Mouse (Mus musculus) hindbrain, embryonic 11.5 days (tissue): ENCODE data around the gene Hspb1. TPM values are rescaled to one million over a fixed set of nuclear protein-coding genes. Genes with fewer than 3 reads are reported as not detected.

Source experiments
- ATAC-seq: fragments of 200-750 bp; cut with Nextera tagmentation; 2 replicates; pipeline ENCODE4 v1.8.0; 2017; ENCODE audit warnings: mild to moderate bottlenecking, moderate TSS enrichment, moderate library complexity; ENCODE audit not compliant: low FRiP score
- DNase-seq: peaks from one replicate; pipeline ENCODE4 v3.0.0-alpha.2; 2015; ENCODE audit warnings: low spot score
- H3K27ac ChIP-seq: fragments of 300-500 bp; sonication (generic); 2 replicates; pipeline ENCODE4 v1.5.1; 2014; ENCODE audit warnings: mild to moderate bottlenecking, low read depth, low read length
- H3K27me3 ChIP-seq: fragments of 300-500 bp; sonication (generic); 2 replicates; pipeline ENCODE4 v1.6.1; 2014; ENCODE audit warnings: mild to moderate bottlenecking, low read length, moderate library complexity, mixed read lengths; ENCODE audit not compliant: control insufficient read depth, insufficient read depth
- H3K36me3 ChIP-seq: fragments of 300-500 bp; sonication (generic); 2 replicates; pipeline ENCODE4 v1.6.1; 2014; ENCODE audit warnings: mild to moderate bottlenecking, low read length, moderate library complexity, mixed read lengths; ENCODE audit not compliant: control insufficient read depth, insufficient read depth
- H3K4me1 ChIP-seq: fragments of 300-500 bp; sonication (generic); replicated peaks from 2 replicates; pipeline ENCODE4 v1.6.1; 2014; ENCODE audit warnings: low read length, mixed read lengths; ENCODE audit not compliant: control insufficient read depth, insufficient read depth
- H3K4me2 ChIP-seq: fragments of 300-500 bp; sonication (generic); replicated peaks from 2 replicates; pipeline ENCODE4 v1.6.1; 2014; ENCODE audit warnings: mild to moderate bottlenecking, low read depth, low read length
- H3K4me3 ChIP-seq: fragments of 300-500 bp; sonication (generic); 2 replicates; pipeline ENCODE4 v1.5.1; 2014; ENCODE audit warnings: low read depth, low read length
- H3K9ac ChIP-seq: fragments of 300-500 bp; sonication (generic); 2 replicates; pipeline ENCODE4 v1.6.1; 2014; ENCODE audit warnings: low read depth, low read length
- H3K9me3 ChIP-seq: fragments of 300-500 bp; sonication (generic); 2 replicates; pipeline ENCODE4 v1.6.1; 2016; ENCODE audit warnings: low read length; ENCODE audit not compliant: control insufficient read depth
- WGBS: fragments of 180-500 bp; shearing (Covaris S2); extraction: QIAGEN DNeasy Blood & Tissue Kit; methylation state at CpG from one replicate; pipeline ENCODE4 v1.1.7; 2014; 5-methylcytosine and 5-hydroxymethylcytosine counted together
- polyA plus RNA-seq: library from polyadenylated mRNA; unstranded; fragments of >200 nt; fragmentation: Nextera tagmentation; extraction: Ambion mirVana; gene quantifications from 2 replicates; pipeline ENCODE4 v1.2.1, GENCODE M21; 2014

The Hspb1 gene
- polyA plus RNA-seq, 1 experiment from 2014 or later: 26.1 TPM

DNA sequence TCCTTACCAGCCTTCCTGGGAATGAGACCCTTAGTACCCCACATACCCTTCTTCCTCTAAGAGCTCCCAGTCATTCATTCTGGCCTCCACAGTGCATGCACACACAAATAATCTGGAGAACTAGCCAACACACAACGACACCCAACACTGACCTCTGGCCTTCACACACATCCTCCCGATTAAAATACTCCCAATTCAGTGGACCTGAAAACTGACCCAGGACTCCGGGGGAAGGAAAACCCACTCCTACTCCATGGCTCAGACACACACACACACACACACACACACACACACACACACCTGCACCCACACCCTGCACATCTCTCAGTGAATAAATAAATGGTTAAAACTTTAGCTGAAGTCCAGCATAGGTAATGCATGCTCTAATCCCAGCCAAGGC, 32.2 kb downstream of the Hspb1 start:
- H3K36me3 ChIP-seq: peaks cover 23% of the 10 kb centered on the region
- DNase-seq (no peak), ATAC-seq (no peak)
- no peak overlapping the region for H3K4me2 ChIP-seq
- no peak overlapping the region for H3K9ac ChIP-seq
- no peaks in the 10 kb centered on the region for H3K27me3 ChIP-seq
- no peaks in the 10 kb centered on the region for H3K9me3 ChIP-seq
- H3K4me1 ChIP-seq: no peaks in the 10 kb centered on the region
- 92% methylated on average over 3 of the region's 3 CpGs for WGBS
- no peak overlapping the region for H3K4me3 ChIP-seq
- no peak overlapping the region for H3K27ac ChIP-seq

DNA sequence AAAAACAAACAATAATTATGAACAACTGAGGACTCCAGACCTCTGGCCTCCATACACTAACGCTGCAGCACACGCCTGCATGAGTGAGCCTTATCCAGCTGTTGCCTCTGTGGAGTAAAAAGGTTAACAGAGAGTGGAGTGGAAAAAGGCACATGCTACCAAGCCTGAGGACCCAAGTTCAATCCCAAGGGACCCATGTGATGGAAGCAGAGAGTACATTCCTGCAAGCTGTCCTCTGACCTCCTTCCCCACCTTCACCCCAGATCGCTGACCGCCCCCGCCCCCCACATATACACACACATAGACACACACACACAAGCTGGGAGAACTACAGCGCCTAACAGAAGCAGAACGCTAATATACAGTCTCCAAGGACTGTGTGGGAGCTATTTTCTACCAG, 36.2 kb downstream of the Hspb1 start:
- DNase-seq (no peak), ATAC-seq (no peak)
- Histone ChIP-seq H3K4me3 (no peak overlapping the region), H3K4me2 (no peak overlapping the region), H3K9ac (no peak overlapping the region), H3K36me3 (peaks cover 21% of the 10 kb centered on the region), H3K27ac (no peak overlapping the region), H3K4me1 (no peaks in the 10 kb centered on the region), H3K27me3 (no peaks in the 10 kb centered on the region), H3K9me3 (no peaks in the 10 kb centered on the region)
- WGBS: 94% methylated on average over 7 of the region's 7 CpGs

DNA sequence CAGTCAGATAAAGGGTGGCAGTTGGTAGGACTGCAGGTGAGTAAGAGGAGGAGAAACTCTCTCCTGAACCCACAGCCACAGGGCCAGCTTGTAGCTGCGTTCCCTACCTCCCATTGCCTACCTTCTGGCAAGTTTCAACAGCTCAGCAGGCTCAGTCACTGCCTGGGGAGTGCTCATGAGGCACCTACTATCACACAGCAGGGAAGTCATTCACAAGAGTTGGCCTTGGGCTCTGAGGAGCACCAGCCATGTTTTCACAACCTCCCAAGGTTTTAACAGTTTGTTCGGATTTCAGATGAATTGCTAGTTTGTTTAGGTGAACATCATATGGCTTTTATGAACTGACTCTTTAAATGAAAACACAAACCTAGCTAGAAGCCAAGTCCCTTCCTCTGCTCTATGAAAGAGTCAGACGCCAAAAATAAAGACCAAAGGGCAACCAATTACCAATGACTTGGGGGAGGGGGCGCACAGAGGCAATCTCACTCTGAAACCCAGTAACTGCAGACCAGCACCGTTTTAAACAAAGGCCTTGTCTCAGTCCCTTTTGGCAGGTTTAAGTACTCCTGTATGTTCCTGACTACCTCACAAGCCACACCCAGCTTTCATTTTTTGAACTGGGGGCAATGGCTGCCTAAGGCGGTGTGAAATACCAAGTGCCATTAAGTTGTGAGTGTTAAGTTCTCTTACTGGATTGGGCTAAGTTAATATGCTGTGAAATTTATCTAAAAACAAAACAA, 42.1 kb downstream of the Hspb1 start:
- H3K9ac ChIP-seq: no peak overlapping the region
- H3K4me3 ChIP-seq: no peak overlapping the region
- WGBS: 84% methylated on average over 6 of the region's 6 CpGs
- H3K36me3 ChIP-seq: peaks cover 12% of the 10 kb centered on the region
- peaks cover 2% of the 10 kb centered on the region; the same call in 1 of the 2 replicates for H3K4me1 ChIP-seq
- H3K4me2 ChIP-seq: no peak overlapping the region
- H3K27me3 ChIP-seq: no peaks in the 10 kb centered on the region
- no peaks in the 10 kb centered on the region for H3K9me3 ChIP-seq
- no peak for DNase-seq
- H3K27ac ChIP-seq: no peak overlapping the region
- no peak for ATAC-seq

DNA sequence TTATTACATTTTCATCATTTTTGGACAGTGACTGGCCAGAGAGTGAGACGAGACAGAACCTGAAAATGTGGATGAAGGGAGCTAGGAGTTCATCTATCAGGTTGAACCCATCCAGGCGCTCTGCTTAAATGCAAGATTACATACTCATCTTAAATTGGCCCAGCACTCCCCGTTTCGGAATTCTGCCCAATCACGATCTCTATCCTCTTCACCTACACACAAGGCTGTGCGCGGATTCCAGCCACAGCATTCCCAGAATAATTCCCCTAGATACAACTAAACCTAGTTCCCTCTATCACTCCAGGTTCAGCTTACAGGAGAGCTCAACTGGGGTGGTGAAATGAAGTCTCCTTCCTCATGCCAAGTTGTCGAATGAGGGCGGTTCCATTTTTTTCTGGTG, 43.8 kb downstream of the Hspb1 start:
- Histone ChIP-seq H3K4me1 (peaks cover 2% of the 10 kb centered on the region; the same call in 1 of the 2 replicates), H3K9ac (no peak overlapping the region), H3K4me2 (no peak overlapping the region), H3K4me3 (no peak overlapping the region), H3K9me3 (no peaks in the 10 kb centered on the region), H3K36me3 (peaks cover 12% of the 10 kb centered on the region), H3K27ac (no peak overlapping the region), H3K27me3 (no peaks in the 10 kb centered on the region)
- ATAC-seq (no peak), DNase-seq (no peak)
- 97% methylated on average over 9 of the region's 9 CpGs for WGBS

DNA sequence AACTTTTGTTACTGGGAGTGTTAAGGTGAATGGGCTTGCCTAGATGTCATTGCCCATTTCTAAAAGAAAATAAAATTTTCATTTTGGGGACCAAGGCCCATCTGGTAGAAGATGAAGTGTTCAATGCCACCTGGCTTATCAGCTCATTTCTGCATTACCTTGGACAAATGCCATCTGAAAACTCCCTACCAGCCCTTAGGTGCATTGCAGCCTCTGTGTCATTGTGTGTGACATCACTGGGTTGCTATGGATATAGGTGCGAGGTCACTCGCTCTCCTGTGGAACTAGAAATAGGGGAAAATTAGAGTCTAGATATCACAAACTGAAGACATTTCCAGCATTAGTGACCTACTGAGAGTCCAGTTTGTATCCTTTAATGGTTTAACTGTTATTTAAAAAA, 44.6 kb downstream of the Hspb1 start:
- H3K27me3 ChIP-seq: no peaks in the 10 kb centered on the region
- no peaks in the 10 kb centered on the region for H3K9me3 ChIP-seq
- peaks cover 2% of the 10 kb centered on the region; the same call in 1 of the 2 replicates for H3K4me1 ChIP-seq
- WGBS: 90% methylated on average over 2 of the region's 2 CpGs
- DNase-seq (peak; percentile 28), ATAC-seq (no peak)
- H3K4me2 ChIP-seq: peak overlapping the region; percentile 17; the same call in 1 of the 2 replicates
- H3K27ac ChIP-seq: no peak overlapping the region
- peaks cover 6% of the 10 kb centered on the region for H3K36me3 ChIP-seq
- no peak overlapping the region for H3K9ac ChIP-seq
- peak overlapping the region; percentile 98 for H3K4me3 ChIP-seq

- peak overlapping the region; percentile 96 for H3K9ac ChIP-seq
- H3K36me3 ChIP-seq: 0 out of 2 replicates have a peak, but pooled peaks cover 5% of the 10 kb centered on the region
- H3K4me1 ChIP-seq: peaks cover 2% of the 10 kb centered on the region; the same call in 1 of the 2 replicates
- no peaks in the 10 kb centered on the region for H3K27me3 ChIP-seq
- peak overlapping the region; percentile 98 for H3K4me3 ChIP-seq
- no peak for ATAC-seq
- peak overlapping the region; percentile 57 for H3K4me2 ChIP-seq
- H3K9me3 ChIP-seq: no peaks in the 10 kb centered on the region
- DNase-seq: peak; percentile 31
- 16% methylated on average over 12 of the region's 12 CpGs for WGBS
- H3K27ac ChIP-seq: peak overlapping the region; percentile 93
These were observed 45.6 kb downstream of the Hspb1 start for GRCm38 (mm10) chr5:135933222-135933899.

- ATAC-seq (peak; percentile 77), DNase-seq (peak; percentile 84)
- H3K9ac ChIP-seq: peak overlapping the region; percentile 96
- peak overlapping the region; percentile 98 for H3K4me3 ChIP-seq
- 0 out of 2 replicates have a peak, but pooled peaks cover 5% of the 10 kb centered on the region for H3K36me3 ChIP-seq
- peak overlapping the region; percentile 57 for H3K4me2 ChIP-seq
- H3K27me3 ChIP-seq: no peaks in the 10 kb centered on the region
- H3K9me3 ChIP-seq: no peaks in the 10 kb centered on the region
- peaks cover 2% of the 10 kb centered on the region; the same call in 1 of the 2 replicates for H3K4me1 ChIP-seq
- under 1% methylated on average over 33 of the region's 35 CpGs for WGBS
- H3K27ac ChIP-seq: peak overlapping the region; percentile 93
These were observed 46.3 kb downstream of the Hspb1 start for GRCm38 (mm10) chr5:135933900-135934441.

DNA sequence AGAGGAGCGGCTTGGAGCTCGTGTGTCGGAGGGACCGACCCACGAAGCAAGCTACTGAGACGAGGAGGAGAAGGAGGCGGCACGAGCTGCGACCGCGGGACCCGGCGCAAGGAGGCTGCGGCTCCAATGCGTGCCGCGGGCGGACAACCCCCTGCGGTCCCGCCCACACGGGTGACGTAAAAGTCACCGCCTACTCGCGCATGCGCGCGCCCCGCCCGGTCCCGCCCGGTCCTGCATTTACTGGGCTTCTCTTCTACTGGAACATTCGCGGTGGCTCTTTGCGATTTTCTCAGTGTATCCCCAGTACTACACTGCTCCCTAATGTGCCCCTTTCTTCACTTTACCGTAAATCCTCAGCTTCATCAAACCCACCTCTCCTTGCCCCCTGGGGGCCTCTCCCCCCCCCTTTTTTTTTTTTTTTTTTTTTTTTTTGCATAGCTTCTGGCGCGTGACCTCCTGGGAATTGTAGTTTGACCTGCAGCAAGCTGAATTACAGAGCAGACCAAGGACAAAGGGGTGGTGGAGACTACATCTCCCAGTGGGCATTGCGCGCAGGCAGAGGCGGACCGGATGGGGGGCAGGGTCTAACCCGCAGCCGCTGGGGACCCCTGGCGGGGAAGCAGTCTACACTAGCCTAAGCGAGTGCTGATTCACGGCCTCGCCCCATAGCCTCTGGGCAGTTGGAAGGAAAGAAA, 46.9 kb downstream of the Hspb1 start, which contains the start of gene Ywhag:
TSS of gene Ywhag (minus strand) at position 136 of the 695 bp plus-strand sequence.
- Histone ChIP-seq H3K4me3 (peak within 1 kb of the TSS; percentile 98), H3K4me1 (peaks cover 2% of the 10 kb centered on the region; the same call in 1 of the 2 replicates), H3K27me3 (no peaks in the 10 kb centered on the region), H3K4me2 (peak within 1 kb of the TSS; percentile 57), H3K9me3 (no peaks in the 10 kb centered on the region), H3K9ac (peak within 1 kb of the TSS; percentile 96), H3K27ac (peak within 1 kb of the TSS; percentile 93), H3K36me3 (0 out of 2 replicates have a peak, but pooled peaks cover 4% of the 10 kb centered on the region)
- peak; percentile 96 for ATAC-seq
- DNase-seq: peak; percentile 98
- 0% methylated on average over 47 of the region's 48 CpGs for WGBS
